Mouse (Mus musculus) gastrocnemius, postnatal 4 days (tissue): ENCODE measurements at regions not wholly inside any gene's neighbourhood (a gene's known extent, or its start where the extent isn't known, plus 50 kb on each side); places are given as distances from the start of the nearest gene placed in this dataset.
"Not testable (repeated sequence)": the region's sequence is repeated elsewhere in the genome, so short reads cannot be mapped to it uniquely, and the experiment has no call there.

Experiments
- DNase-seq, 2 experiments: peaks; one replicate each; pipeline ENCODE4 v3.0.0; 2021 to 2022; ENCODE audit warnings: low spot score in 2 of 2, mixed read lengths in 2 of 2

- no peak for DNase-seq
Measured at GRCm38 (mm10) chr7:82047456-82047855, 55.4 kb upstream of the Bnc1 start.

GRCm38 (mm10) chr7:82053411-82053810 lies 61.3 kb upstream of the Bnc1 start:
- no peak for DNase-seq

GRCm38 (mm10) chr7:82056551-82057230 lies 64.6 kb upstream of the Bnc1 start:
- DNase-seq, result peak in 1 of 2 experiments; percentile 15

- no peak for DNase-seq
Measured at GRCm38 (mm10) chr7:82063407-82063806, 71.3 kb upstream of the Bnc1 start.

GRCm38 (mm10) chr7:82069629-82070450 lies 77.7 kb upstream of the Bnc1 start:
- DNase-seq, result no peak

DNA sequence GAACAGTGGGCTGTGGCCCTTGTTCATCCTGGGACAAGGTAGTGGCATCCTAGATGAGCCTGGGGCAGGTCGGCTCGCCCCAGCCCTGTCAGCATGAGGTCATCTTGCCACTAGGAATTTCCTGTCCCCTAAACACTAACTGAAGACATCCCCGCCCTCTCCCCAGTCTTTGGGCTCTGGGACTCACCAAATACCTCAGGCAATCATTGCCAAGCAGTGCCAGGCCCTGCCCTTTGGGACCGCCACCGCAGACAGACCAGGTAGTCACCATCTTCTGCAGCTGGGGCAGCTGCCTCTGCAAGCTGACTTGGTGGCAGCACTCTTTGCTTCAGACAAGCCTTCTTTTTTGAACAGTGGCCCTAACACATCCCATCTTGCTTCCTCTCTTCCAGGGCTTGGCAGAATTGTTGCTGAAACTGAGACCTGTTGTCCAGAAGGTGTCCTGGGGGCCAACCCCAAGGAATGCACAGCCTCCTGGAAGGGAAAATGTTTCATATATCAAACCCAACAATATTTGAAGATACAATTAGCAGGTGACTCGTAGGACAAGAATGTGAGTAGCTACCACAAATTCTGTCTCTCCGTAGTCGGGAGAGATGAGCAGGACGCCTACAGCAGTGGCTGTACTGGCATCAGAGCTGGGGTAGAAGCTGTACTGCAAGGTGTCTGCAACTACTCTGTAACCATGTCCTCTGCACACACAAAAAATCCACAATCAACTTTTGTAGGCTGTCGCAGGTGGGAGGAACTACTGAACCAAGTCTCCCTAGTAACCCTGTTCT lies 79.0 kb upstream of the Bnc1 start:
- DNase-seq, result no peak

GRCm38 (mm10) chr7:82075359-82075758 lies 83.3 kb upstream of the Bnc1 start:
- DNase-seq, result no peak

- no peak for DNase-seq
Measured at GRCm38 (mm10) chr7:82081851-82082250, 89.8 kb upstream of the Bnc1 start.

- DNase-seq, result peak in 1 of 2 experiments; percentile 13
Measured at GRCm38 (mm10) chr7:82082883-82083282, 90.8 kb upstream of the Sh3gl3 start.

DNA sequence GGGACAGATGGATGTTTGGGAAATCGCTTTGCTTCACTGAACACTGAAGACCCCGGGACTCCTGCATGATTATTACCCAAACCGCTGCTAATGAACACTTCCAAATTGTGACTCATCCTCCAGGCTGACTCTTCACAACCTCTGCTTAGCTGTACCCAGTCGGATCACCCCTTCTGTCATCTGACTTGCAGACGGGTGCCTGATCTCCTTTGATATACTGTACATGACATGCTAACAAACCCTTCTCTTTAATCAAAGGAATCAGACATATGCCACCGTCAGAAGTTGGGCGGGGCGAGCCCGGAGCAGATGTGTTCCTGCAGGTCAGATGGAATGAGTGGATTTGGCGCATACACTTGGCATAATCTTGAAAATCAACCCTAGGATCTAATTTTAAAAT lies 89.2 kb upstream of the Sh3gl3 start:
- no peak for DNase-seq

DNA sequence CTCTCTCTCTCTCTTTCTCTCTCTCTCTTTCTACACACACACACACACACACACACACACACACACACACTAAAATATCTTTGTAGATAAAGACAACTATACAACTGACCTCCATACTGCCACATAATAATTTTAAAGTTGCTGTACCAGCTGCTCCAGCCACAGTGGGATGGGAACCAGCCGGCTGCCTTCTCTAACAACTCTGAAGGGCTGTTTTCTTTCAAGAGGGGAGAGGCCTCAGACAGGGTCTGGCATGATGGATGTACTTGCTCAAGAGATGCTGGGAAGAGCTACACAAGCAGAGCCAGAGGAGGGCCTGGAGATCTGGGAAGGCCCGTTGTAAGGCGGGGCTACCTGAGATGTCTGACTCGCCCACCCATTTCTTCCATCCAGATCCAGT lies 88.4 kb upstream of the Sh3gl3 start:
- DNase-seq, result no peak

DNA sequence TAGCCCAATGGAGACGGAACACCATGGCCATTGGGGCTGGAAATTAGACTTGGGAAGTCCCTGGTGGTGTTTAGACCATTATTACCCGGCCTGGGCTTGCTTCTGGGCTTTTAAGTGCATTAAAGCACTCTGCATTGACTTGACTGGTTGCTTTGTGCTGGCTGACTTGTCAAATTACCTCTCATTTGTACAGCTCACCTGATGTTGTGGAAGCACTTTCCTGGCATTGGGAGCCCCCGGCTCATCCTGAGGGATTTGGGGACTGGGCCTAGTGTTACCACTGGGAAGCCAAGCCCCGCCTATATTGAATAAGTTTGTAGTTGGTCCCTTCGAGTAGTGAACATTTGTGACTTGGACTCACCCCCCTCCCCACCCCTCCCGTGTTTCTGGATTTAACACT lies 75.5 kb upstream of the Sh3gl3 start:
- no peak for DNase-seq

DNA sequence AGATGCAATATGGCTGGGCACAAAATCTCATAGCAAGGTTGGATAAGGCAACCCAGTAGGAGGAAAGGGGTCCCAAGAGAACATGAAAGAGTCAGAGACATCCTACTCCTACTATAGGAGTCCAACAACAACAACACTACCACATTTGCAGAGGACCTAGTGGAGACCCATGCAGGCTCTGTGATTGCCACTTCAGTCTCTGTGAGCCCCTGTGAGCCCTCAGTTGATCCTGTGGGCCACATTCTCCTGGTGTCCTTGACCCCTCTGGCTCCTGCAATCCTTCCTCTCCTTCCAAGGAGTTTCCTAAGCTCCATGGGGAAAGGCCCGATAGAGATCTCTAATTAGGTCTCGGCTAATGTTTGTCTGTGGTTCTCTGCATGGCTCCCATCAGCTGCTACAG lies 72.3 kb upstream of the Sh3gl3 start:
- no peak for DNase-seq

DNA sequence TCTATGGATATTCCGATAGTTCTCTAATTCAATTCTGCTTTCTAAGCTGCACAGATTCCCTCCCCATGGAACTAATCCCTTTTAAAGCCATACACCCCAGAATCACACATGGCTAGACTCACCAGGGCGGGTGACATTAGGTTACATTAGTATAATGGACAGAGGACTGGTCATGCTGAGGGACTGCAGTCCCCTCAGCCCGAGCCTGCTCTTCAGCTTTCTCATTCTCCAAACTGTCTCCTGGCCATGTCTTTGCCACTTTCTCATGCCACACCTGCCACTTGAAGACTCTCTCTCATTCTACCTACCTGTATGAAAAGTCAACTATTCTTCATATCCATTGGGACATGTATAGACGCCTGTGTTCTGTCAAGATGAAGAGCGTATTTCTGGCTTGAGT lies 68.0 kb upstream of the Sh3gl3 start:
- no peak for DNase-seq

DNA sequence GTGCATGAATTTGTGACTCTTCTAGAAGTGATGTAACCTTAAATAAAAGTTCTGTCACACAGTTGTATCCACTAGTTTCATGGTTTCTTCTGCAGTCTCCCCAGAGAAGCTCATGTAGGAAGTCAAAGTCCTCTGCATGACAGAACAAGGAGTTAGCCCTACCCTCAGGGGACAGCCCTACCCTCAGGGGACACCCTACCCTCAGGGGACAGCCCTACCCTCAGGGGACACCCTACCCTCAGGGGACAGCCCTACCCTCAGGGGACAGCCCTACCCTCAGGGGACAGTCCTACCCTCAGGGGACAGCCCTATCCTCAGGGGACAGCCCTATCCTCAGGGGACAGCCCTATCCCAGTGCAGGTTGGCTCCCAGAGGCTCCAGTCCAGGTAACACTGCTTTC lies 64.5 kb upstream of the Sh3gl3 start:
- not testable (repeated sequence) for DNase-seq

DNA sequence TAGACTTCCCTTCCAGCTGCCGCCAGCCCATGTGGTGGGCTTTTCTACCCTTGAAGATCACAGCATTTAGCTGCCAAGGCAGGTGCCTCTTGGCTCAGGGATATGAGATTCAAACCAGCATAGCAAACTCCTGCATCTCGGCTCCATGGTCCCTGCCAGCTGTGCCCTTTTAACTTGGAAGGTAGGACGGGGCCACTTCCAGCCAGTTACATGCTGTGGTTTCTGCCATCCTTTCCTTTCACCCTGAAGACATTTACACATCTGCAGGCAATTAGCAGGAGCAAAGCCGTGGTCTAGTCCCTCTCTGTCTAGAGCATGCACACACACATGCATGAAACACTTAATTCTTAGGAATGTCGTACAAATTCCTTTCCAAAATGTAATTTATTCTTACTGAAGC lies 64.1 kb upstream of the Sh3gl3 start:
- no peak for DNase-seq

DNA sequence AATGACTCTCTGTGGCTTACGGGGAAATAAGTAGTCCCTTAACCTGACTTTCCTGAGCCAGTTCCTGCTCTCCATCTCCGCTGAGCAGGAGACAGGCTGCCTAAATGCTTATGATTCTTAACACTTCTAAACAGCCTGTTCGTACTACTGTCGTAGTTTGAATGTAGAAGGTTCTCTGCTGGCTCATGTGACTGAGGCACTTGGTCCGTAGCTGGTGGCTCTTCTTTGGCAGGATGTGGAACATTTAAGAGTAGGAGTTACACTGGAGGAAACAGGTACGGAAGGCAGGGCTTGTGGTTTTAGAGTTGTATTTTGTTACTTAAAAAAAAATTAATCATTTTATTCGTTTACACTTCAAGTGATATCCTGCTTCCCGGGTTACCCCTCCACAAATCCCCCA lies 63.7 kb upstream of the Sh3gl3 start:
- no peak for DNase-seq

DNA sequence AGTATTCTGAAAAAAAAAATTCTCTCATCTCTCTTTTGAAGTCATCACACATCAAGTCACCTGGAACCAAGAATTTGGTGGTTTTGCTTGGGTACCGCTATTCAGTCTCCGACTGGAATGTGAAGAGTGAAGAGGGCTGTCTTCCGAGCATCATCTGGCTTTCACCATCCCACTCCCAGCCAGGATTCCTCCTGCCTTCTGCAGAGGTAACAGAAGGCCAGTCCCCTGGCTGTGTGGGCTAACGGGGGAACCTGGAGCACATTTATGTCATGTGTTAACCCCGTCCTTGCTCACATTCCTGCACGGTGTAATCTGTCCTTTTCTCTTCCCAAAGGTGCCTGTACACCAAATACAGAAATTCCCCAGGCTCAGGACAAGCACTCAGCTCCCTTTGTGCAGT lies 61.6 kb upstream of the Sh3gl3 start:
- DNase-seq, result no peak

DNA sequence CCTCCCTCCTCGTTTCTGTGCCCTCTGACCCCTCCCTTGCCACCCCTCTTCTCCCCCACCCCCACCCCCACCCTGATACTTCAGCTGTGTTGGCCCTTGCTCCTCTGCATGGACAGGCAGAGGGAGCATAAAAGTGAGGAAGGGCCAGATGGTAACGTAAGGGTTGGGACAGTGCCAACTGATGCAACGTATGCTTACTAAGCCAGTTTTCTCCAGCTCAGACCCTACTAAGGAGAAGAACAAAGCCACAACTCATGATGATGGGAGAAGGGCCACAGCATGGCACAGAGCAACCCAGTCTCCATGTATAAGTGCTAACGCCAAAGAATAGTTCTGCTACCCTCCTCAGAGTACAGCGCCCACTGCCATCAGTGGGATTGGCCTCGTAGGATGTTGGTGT lies 58.0 kb upstream of the Sh3gl3 start:
- DNase-seq, result no peak

DNA sequence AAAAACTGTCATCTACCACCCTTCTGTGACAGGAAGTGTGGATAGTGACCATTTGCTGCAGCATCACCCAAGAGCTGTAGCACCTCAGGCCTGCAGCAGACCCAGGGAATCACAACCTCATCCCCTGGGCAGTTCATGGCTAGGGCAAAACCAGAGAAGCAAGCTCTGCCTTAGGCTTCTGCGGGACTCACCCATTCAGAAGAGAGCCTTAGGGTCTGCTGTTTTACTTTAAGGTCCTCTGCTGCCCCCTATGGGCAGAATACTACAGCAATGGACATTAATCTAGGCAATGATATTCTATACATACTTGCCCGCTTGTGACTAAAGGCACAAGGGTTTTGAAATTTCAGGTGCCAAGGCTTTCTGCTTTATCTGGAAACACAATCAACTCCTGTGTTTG lies 54.4 kb upstream of the Sh3gl3 start:
- DNase-seq, result peak; percentile 43 to 71

DNA sequence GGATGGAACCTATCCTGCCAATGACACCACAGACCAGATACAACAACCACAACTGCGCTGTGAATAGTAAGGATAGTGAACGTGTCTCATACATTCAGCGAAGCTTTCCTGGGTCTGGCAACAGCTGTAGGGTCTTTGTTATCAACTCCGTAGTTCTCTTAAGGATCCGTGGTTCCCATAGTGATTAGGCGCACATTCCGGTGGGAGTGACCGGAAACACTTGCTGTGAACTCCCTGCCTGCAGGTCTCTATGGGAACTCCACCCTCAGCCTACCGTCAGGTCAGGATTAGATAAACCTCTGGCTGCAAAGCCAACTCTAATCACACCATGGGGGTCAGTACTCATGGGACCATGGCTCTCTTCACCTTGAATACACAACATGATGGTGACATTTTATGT lies 53.8 kb upstream of the Sh3gl3 start:
- DNase-seq, result no peak

GRCm38 (mm10) chr7:82121746-82122145 lies 51.9 kb upstream of the Sh3gl3 start:
- DNase-seq, result peak; percentile 37 to 48
